Mouse (Mus musculus) neural tube, embryonic 11.5 days (tissue): ENCODE measurements around the gene Ifnk. TPM values are rescaled to one million over a fixed set of nuclear protein-coding genes. Genes with fewer than 3 reads are reported as not detected.

Experiments used
- ATAC-seq: fragments of 200-750 bp; cut with Nextera tagmentation; 2 replicates; pipeline ENCODE4 v1.8.0; 2017; ENCODE audit warnings: moderate number of reproducible peaks, mild to moderate bottlenecking, moderate TSS enrichment, moderate library complexity; ENCODE audit not compliant: insufficient read depth, low FRiP score, low TSS enrichment
- DNase-seq: peaks from one replicate; pipeline ENCODE4 v3.0.0-alpha.2; 2015; ENCODE audit warnings: low spot score
- H3K27ac ChIP-seq: fragments of 300-500 bp; sonication (generic); 2 replicates; pipeline ENCODE4 v1.5.1; 2014; ENCODE audit warnings: low read depth, mild to moderate bottlenecking, low read length
- H3K27me3 ChIP-seq: fragments of 300-500 bp; sonication (generic); 2 replicates; pipeline ENCODE4 v1.6.1; 2014; ENCODE audit warnings: mild to moderate bottlenecking, low read length, mixed read lengths; ENCODE audit not compliant: control insufficient read depth, insufficient read depth
- H3K36me3 ChIP-seq: fragments of 300-500 bp; sonication (generic); 2 replicates; pipeline ENCODE4 v1.6.1; 2014; ENCODE audit warnings: mild to moderate bottlenecking, low read length, moderate library complexity, mixed read lengths; ENCODE audit not compliant: control insufficient read depth, insufficient read depth
- H3K4me1 ChIP-seq: fragments of 300-500 bp; sonication (generic); 2 replicates; pipeline ENCODE4 v1.6.1; 2014; ENCODE audit warnings: low read length, mixed read lengths; ENCODE audit not compliant: control insufficient read depth, insufficient read depth
- H3K4me2 ChIP-seq: fragments of 300-500 bp; sonication (generic); 2 replicates; pipeline ENCODE4 v1.6.1; 2014; ENCODE audit warnings: low read depth, mild to moderate bottlenecking, moderate library complexity
- H3K4me3 ChIP-seq: fragments of 300-500 bp; sonication (generic); 2 replicates; pipeline ENCODE4 v1.5.1; 2014; ENCODE audit warnings: low read depth, low read length
- H3K9ac ChIP-seq: fragments of 300-500 bp; sonication (generic); 2 replicates; pipeline ENCODE4 v1.6.1; 2014; ENCODE audit warnings: mild to moderate bottlenecking, low read length
- H3K9me3 ChIP-seq: fragments of 300-500 bp; sonication (generic); 2 replicates; pipeline ENCODE4 v1.6.1; 2016; ENCODE audit warnings: low read length; ENCODE audit not compliant: control insufficient read depth
- WGBS: fragments of 180-500 bp; shearing (Covaris S2); extraction: QIAGEN DNeasy Blood & Tissue Kit; methylation state at CpG from one replicate; pipeline ENCODE4 v1.1.7; 2014; 5-methylcytosine and 5-hydroxymethylcytosine counted together
- polyA plus RNA-seq: library from polyadenylated mRNA; unstranded; fragments of >200 nt; fragmentation: Nextera tagmentation; extraction: Ambion mirVana; gene quantifications from 2 replicates; pipeline ENCODE4 v1.2.1, GENCODE M21; 2014

Ifnk gene
- polyA plus RNA-seq, 1 experiment from 2014 or later: 0.50 TPM

- H3K36me3 ChIP-seq: no peaks in the 10 kb centered on the region
- no peak overlapping the region for H3K4me3 ChIP-seq
- no peak overlapping the region for H3K27ac ChIP-seq
- no peak overlapping the region for H3K9ac ChIP-seq
- no peaks in the 10 kb centered on the region for H3K9me3 ChIP-seq
- H3K4me1 ChIP-seq: no peaks in the 10 kb centered on the region
- H3K27me3 ChIP-seq: no peaks in the 10 kb centered on the region
- no peak for DNase-seq
- ATAC-seq: no peak
- no peak overlapping the region for H3K4me2 ChIP-seq
- 86% methylated on average over 4 of the region's 4 CpGs for WGBS
Observed at GRCm38 (mm10) chr4:35148326-35148725, 3.5 kb upstream of the Ifnk start.

GRCm38 (mm10) chr4:35150706-35151105, 1.1 kb upstream of the Ifnk start:
- whole genome bisulfite sequencing: 87% methylated on average over 3 of the region's 3 CpGs
- DNase-seq: no peak

GRCm38 (mm10) chr4:35154051-35154450, 2.2 kb downstream of the Ifnk start:
- no peak overlapping the region for H3K4me3 ChIP-seq
- H3K9ac ChIP-seq: no peak overlapping the region
- H3K4me1 ChIP-seq: peaks cover 10% of the 10 kb centered on the region; the same call in 1 of the 2 replicates
- WGBS: 5% methylated on average over 3 of the region's 3 CpGs
- ATAC-seq: no peak
- H3K9me3 ChIP-seq: no peaks in the 10 kb centered on the region
- DNase-seq: peak; percentile 19
- H3K27ac ChIP-seq: no peak overlapping the region
- H3K4me2 ChIP-seq: no peak overlapping the region
- no peaks in the 10 kb centered on the region for H3K27me3 ChIP-seq
- no peaks in the 10 kb centered on the region for H3K36me3 ChIP-seq

More at GRCm38 (mm10) chr4:35150706-35151105, 1.1 kb upstream of the Ifnk start:
- Histone ChIP-seq H3K36me3 (no peaks in the 10 kb centered on the region), H3K9ac (no peak overlapping the region), H3K9me3 (no peaks in the 10 kb centered on the region), H3K27me3 (no peaks in the 10 kb centered on the region), H3K4me2 (no peak overlapping the region), H3K4me1 (peaks cover 7% of the 10 kb centered on the region; the same call in 1 of the 2 replicates), H3K27ac (no peak overlapping the region), H3K4me3 (no peak overlapping the region)
- no peak for ATAC-seq

- peak; percentile 36 for DNase-seq
- H3K9me3 ChIP-seq: no peaks in the 10 kb centered on the region
- peak overlapping the region; percentile 74 for H3K27ac ChIP-seq
- peaks cover 10% of the 10 kb centered on the region; the same call in 1 of the 2 replicates for H3K4me1 ChIP-seq
- no peak overlapping the region; the same call in 1 of the 2 replicates for H3K9ac ChIP-seq
- H3K36me3 ChIP-seq: no peaks in the 10 kb centered on the region
- H3K4me3 ChIP-seq: peak overlapping the region; percentile 62
- H3K4me2 ChIP-seq: peak overlapping the region; percentile 87
- ATAC-seq: no peak
- no peaks in the 10 kb centered on the region for H3K27me3 ChIP-seq
- 22% methylated on average over 20 of the region's 20 CpGs for WGBS
Observed at GRCm38 (mm10) chr4:35155132-35155922, 3.5 kb downstream of the Ifnk start.

- under 1% methylated on average over 26 of the region's 26 CpGs for WGBS
- Histone ChIP-seq H3K4me3 (peak overlapping the region; percentile 62), H3K27me3 (no peaks in the 10 kb centered on the region), H3K9me3 (no peaks in the 10 kb centered on the region), H3K4me1 (peaks cover 10% of the 10 kb centered on the region; the same call in 1 of the 2 replicates), H3K36me3 (no peaks in the 10 kb centered on the region), H3K27ac (peak overlapping the region; percentile 74), H3K4me2 (peak overlapping the region; percentile 87), H3K9ac (peak overlapping the region; percentile 75)
- DNase-seq (peak; percentile 80), ATAC-seq (peak; percentile 86)
Observed at GRCm38 (mm10) chr4:35156149-35156611, 4.3 kb downstream of the Ifnk start.

- H3K4me2 ChIP-seq: peak within 1 kb of the TSS; percentile 87
- no peaks in the 10 kb centered on the region for H3K9me3 ChIP-seq
- H3K27ac ChIP-seq: peak within 1 kb of the TSS; percentile 74
- peaks cover 10% of the 10 kb centered on the region; the same call in 1 of the 2 replicates for H3K4me1 ChIP-seq
- DNase-seq (peak; percentile 91), ATAC-seq (peak; percentile 77)
- under 1% methylated on average over 50 of the region's 50 CpGs for WGBS
- peak within 1 kb of the TSS; percentile 75 for H3K9ac ChIP-seq
- no peaks in the 10 kb centered on the region for H3K27me3 ChIP-seq
- peak within 1 kb of the TSS; percentile 62 for H3K4me3 ChIP-seq
- H3K36me3 ChIP-seq: no peaks in the 10 kb centered on the region
Observed at GRCm38 (mm10) chr4:35156751-35157611, 5.1 kb downstream of the Ifnk start, which contains the start of gene Mob3b. Gene Mob3b (minus strand): TSS chr4:35157484.

- no peak overlapping the region for H3K4me2 ChIP-seq
- no peak overlapping the region for H3K9ac ChIP-seq
- ATAC-seq (no peak), DNase-seq (no peak)
- H3K27me3 ChIP-seq: no peaks in the 10 kb centered on the region
- H3K4me3 ChIP-seq: no peak overlapping the region
- no peak overlapping the region for H3K27ac ChIP-seq
- 73% methylated on average over 11 of the region's 11 CpGs for WGBS
- no peaks in the 10 kb centered on the region for H3K9me3 ChIP-seq
- H3K4me1 ChIP-seq: peaks cover 10% of the 10 kb centered on the region; the same call in 1 of the 2 replicates
- no peaks in the 10 kb centered on the region for H3K36me3 ChIP-seq
Observed at GRCm38 (mm10) chr4:35157815-35158214, 6.0 kb downstream of the Ifnk start.

GRCm38 (mm10) chr4:35165275-35165674, 13.4 kb downstream of the Ifnk start:
- no peaks in the 10 kb centered on the region for H3K9me3 ChIP-seq
- no peaks in the 10 kb centered on the region for H3K27me3 ChIP-seq
- no peak overlapping the region for H3K9ac ChIP-seq
- H3K4me2 ChIP-seq: no peak overlapping the region
- no peak overlapping the region for H3K27ac ChIP-seq
- ATAC-seq (no peak), DNase-seq (no peak)
- H3K4me3 ChIP-seq: no peak overlapping the region
- no peaks in the 10 kb centered on the region for H3K4me1 ChIP-seq
- WGBS: 87% methylated on average over 2 of the region's 2 CpGs
- H3K36me3 ChIP-seq: no peaks in the 10 kb centered on the region
